Mouse (Mus musculus): ENCODE data around the gene Rbm15b. TPM values are rescaled to one million over a fixed set of nuclear protein-coding genes. Genes with fewer than 3 reads are reported as not detected.

Rbm15b gene
- 10.5 and 13.4 TPM in 2 replicates for polyA plus RNA-seq (2015; fragmentation: Nextera tagmentation; extraction: Ambion mirVana)

DNA sequence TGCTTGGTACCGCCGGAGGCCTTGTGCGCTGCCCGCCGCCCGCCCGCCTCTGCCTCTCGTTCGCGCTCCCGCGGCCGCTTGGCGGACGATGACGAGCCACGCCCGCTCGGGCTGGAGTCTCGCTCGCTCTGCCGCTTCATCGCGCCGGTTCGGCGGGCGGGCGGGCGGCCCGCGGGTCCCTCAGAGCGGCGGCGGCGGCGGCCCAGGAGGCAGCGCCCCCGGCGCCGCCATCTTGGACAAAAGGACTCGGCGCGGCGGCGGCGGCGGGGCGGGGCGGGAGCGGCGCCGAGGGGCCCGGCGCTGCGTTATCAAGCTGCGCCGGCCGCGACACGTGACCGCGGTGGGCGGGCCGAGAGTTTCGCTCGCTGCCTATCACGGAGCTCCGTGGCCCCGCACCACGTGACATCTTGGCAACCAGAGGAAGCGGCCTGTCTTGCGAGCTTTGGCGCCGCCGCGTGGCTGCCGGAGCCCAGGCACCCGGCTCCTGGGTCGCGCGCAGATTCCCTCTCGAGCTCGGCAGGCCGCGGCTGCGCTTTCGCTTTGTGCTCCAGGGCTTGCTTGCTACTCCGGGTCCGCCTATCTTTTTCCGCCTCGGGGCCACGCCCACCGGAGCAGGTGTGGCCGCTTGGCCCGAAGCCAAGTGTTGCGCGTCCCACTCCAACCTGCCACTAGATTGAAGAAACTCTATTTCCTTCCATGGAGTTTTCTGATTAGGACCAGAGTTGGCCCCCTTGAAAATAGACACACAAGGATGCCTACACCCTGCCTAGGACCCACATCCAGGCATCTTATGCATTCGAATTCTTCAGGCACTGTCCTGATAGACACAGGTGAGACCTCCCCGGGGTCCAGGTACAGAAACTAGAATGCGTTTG lies at the start of gene Rbm15b:
Gene Rbm15b, minus strand, starts transcription at position 601 of the 875 bp plus-strand sequence.
- no peaks in the 10 kb centered on the region for H3K27me3 ChIP-seq
- H3K9me3 ChIP-seq = no peaks in the 10 kb centered on the region
- H3K27ac ChIP-seq = peak within 1 kb of the TSS; percentile 89
- peak; percentile 81 for ATAC-seq (ENCODE audit: insufficient number of reproducible peaks, insufficient read depth, low FRiP score, low TSS enrichment, low read depth)
- peak within 1 kb of the TSS; percentile 92 for H3K4me3 ChIP-seq
- H3K36me3 ChIP-seq = peaks cover 58% of the 10 kb centered on the region
- H3K4me2 ChIP-seq = peak within 1 kb of the TSS; percentile 98
- 2% methylated on average over 93 of the region's 101 CpGs for WGBS
- H3K9ac ChIP-seq = peak within 1 kb of the TSS; percentile 98
- H3K4me1 ChIP-seq = peaks cover 70% of the 10 kb centered on the region

DNA sequence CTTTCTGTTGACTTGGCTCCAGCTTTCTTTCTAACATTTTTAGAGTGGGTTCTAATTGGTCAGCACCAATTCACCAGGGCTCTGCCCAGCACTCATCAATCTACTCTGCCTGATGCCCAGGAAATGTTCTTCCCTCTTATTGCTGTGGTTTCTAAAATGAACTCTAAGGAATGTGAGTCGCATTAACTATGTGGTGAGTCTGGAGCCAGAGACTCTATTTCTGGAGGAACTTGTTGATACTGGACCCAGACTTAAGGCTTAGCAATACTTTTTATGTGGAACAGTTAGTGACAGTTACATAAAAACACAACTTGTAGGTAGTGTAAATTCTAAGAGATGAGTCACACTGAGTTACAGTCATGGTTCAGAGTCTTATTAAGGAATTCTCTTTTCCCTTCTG lies 47.8 kb upstream of the Rbm15b start:
- WGBS = 85% methylated on average over 1 of the region's 1 CpGs
- no peak for ATAC-seq (ENCODE audit: insufficient number of reproducible peaks, insufficient read depth, low FRiP score, low TSS enrichment, low read depth)
- Histone ChIP-seq H3K4me2 (no peak overlapping the region), H3K36me3 (no peaks in the 10 kb centered on the region), H3K27me3 (no peaks in the 10 kb centered on the region), H3K4me1 (no peaks in the 10 kb centered on the region), H3K9me3 (no peaks in the 10 kb centered on the region), H3K27ac (no peak overlapping the region), H3K9ac (no peak overlapping the region), H3K4me3 (no peak overlapping the region)

DNA sequence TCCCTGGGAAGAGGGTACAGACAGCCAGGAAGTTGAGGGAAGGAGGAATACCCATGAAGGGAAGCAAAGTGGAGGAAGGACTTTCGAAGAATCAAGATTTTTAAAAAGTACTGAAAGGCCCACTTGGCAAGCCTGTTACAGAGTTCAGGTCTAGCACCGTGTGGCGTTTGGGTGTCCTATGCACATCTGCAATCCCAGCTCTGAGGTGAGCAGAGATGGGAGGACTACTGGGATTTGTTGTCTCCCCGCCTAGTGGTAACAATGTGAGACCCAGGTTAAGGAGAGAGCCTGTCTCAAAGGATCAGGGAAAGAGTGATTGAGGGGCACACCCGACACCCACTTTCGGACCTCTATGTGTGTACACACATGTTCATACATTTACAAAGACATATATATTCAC lies 27.6 kb upstream of the Rbm15b start:
- Histone ChIP-seq H3K9ac (no peak overlapping the region), H3K9me3 (no peaks in the 10 kb centered on the region), H3K4me1 (no peaks in the 10 kb centered on the region), H3K4me2 (no peak overlapping the region), H3K27me3 (no peaks in the 10 kb centered on the region), H3K4me3 (no peak overlapping the region), H3K27ac (no peak overlapping the region), H3K36me3 (no peaks in the 10 kb centered on the region)
- 89% methylated on average over 6 of the region's 6 CpGs for WGBS
- ATAC-seq (ENCODE audit: insufficient number of reproducible peaks, insufficient read depth, low FRiP score, low TSS enrichment, low read depth) = no peak

DNA sequence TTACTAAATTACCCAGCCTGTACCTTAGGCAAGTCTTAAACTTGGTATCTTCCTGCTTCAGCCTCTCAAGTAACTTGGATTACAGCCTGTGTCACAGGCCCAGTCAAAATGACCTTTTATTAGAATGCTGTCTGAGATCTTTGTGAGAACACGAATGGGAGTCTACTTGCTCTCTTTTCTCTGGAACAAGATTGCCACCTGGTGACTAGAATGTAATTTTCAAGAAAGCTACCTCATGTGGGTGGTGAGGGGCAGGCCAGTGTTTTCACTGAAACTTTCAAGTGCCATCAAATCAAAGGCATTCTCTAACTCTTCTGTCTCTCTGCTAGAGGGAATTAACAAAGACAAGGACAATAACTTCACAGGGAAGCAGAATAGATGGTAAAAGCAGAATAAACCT lies 26.5 kb upstream of the Rbm15b start:
- no peaks in the 10 kb centered on the region for H3K4me1 ChIP-seq
- H3K36me3 ChIP-seq = no peaks in the 10 kb centered on the region
- H3K27me3 ChIP-seq = no peaks in the 10 kb centered on the region

DNA sequence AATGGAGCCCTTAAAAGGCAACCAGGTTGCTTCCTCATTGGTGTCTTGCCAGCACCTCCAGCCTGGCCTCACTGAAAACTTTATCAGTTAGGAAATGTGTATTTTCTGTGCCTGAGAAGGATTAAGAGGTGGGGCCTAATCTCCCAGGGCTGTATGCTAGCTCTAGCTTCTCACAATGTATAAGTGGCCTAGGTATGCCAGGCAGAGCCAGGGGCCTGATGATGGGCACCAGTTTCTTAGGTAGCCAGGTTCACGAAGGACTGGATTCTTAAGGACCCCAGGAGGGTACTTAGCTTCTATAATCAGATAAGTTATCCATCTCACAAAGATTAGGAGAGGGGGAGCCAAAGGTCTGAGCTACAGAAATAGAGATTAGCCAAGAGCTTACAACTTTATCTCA lies 24.4 kb upstream of the Rbm15b start:
- H3K4me1 ChIP-seq = no peaks in the 10 kb centered on the region
- no peaks in the 10 kb centered on the region for H3K36me3 ChIP-seq
- no peaks in the 10 kb centered on the region for H3K9me3 ChIP-seq
- H3K9ac ChIP-seq = no peak overlapping the region
- 69% methylated on average over 1 of the region's 1 CpGs for WGBS
- H3K4me3 ChIP-seq = no peak overlapping the region
- ATAC-seq (ENCODE audit: insufficient number of reproducible peaks, insufficient read depth, low FRiP score, low TSS enrichment, low read depth) = no peak
- no peak overlapping the region for H3K27ac ChIP-seq
- H3K27me3 ChIP-seq = no peaks in the 10 kb centered on the region
- no peak overlapping the region for H3K4me2 ChIP-seq

More for the DNA sequence above, 26.5 kb upstream of the Rbm15b start:
- no peak overlapping the region for H3K4me2 ChIP-seq
- no peak for ATAC-seq (ENCODE audit: insufficient number of reproducible peaks, insufficient read depth, low FRiP score, low TSS enrichment, low read depth)
- H3K9ac ChIP-seq = no peak overlapping the region
- WGBS = 15% methylated on average over 1 of the region's 1 CpGs
- H3K27ac ChIP-seq = no peak overlapping the region
- no peaks in the 10 kb centered on the region for H3K9me3 ChIP-seq
- H3K4me3 ChIP-seq = no peak overlapping the region

DNA sequence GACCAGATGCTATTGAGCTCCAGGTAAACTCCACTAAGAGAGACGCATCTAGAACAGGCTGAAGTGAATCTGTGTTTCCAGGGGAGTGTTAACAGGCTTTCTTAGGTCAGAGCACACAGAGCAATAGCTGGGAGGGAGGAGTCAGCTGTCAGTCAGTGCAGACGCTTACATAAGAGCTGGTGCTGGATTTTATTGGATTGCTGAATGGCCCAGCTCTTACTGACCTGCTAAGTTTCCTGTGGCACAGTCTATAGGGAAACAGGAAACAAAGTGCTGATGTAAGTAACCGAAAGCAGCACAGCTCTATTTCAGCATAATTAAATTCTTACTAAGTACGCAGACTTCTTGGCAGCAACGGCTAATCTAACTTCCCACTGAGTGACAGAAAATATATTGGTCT lies 21.5 kb upstream of the Rbm15b start:
- no peak for ATAC-seq (ENCODE audit: insufficient number of reproducible peaks, insufficient read depth, low FRiP score, low TSS enrichment, low read depth)
- no peak overlapping the region for H3K4me3 ChIP-seq
- H3K4me2 ChIP-seq = no peak overlapping the region
- no peaks in the 10 kb centered on the region for H3K4me1 ChIP-seq
- no peaks in the 10 kb centered on the region for H3K36me3 ChIP-seq
- no peak overlapping the region for H3K9ac ChIP-seq
- H3K27ac ChIP-seq = no peak overlapping the region
- H3K27me3 ChIP-seq = no peaks in the 10 kb centered on the region
- 26% methylated on average over 5 of the region's 5 CpGs for WGBS
- no peaks in the 10 kb centered on the region for H3K9me3 ChIP-seq

DNA sequence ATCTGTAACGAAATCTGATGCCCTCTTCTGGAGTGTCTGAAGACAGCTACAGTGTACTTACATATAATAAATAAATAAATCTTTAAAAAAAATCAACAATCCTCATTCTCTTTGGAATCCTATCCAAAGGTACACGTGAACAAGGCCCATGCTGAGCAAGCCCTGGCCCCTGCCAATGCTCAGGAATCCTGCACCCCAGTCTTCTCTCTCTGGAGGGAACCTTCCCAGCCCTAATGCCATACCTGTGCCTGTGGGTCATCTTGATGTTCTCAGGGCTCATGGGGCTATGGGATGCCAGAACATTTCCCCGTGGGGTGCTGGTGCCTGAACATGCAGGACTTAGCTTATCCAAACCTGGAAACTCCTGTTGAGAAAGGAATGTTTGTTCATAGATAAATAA lies 20.9 kb upstream of the Rbm15b start:
- Histone ChIP-seq H3K4me3 (no peak overlapping the region), H3K9me3 (no peaks in the 10 kb centered on the region), H3K27me3 (no peaks in the 10 kb centered on the region), H3K27ac (no peak overlapping the region), H3K36me3 (no peaks in the 10 kb centered on the region), H3K9ac (no peak overlapping the region), H3K4me2 (no peak overlapping the region), H3K4me1 (no peaks in the 10 kb centered on the region)
- WGBS = 72% methylated on average over 3 of the region's 3 CpGs
- no peak for ATAC-seq (ENCODE audit: insufficient number of reproducible peaks, insufficient read depth, low FRiP score, low TSS enrichment, low read depth)

DNA sequence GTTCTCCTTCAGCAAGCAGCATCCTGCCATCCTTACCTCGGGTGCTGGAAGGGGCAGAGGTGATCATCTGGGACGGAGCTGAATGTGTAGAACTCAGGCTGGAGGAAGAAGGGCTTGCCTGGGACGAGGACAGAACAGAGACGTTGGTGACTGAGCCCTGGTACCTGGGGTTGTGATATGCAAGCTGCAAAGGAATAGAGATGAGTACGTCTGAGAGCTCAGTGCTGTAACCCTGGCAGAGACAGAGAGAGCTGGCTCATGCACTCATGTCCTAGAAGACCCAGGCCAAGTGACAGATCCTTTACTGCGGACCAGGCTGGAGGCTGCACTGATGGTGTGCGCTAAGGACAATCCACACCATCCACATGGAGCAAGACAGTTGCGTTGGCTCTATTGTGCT lies 19.4 kb upstream of the Rbm15b start:
- H3K4me1 ChIP-seq = no peaks in the 10 kb centered on the region
- 82% methylated on average over 8 of the region's 8 CpGs for WGBS
- no peak overlapping the region for H3K27ac ChIP-seq
- no peaks in the 10 kb centered on the region for H3K9me3 ChIP-seq
- H3K27me3 ChIP-seq = no peaks in the 10 kb centered on the region
- ATAC-seq (ENCODE audit: insufficient number of reproducible peaks, insufficient read depth, low FRiP score, low TSS enrichment, low read depth) = no peak
- no peak overlapping the region for H3K4me3 ChIP-seq
- H3K9ac ChIP-seq = no peak overlapping the region
- no peaks in the 10 kb centered on the region for H3K36me3 ChIP-seq
- no peak overlapping the region for H3K4me2 ChIP-seq

DNA sequence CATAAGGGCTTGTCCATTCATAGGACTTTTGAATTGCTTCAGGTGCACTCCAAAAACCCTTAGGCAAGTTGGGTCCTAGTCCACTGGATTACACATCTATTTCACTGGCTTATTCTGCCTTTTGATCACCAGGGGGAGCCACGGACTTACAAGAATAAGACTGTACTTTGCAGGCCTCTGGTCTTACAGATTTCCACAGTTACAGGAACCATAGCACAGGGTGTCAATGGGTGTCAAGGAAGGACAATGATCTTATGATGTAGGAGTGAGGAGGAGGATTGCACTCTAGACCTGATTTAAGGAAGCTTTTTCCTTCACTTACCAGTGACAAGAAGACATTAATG lies 16.5 kb upstream of the Rbm15b start:
- Histone ChIP-seq H3K9ac (no peak overlapping the region), H3K27ac (no peak overlapping the region), H3K4me2 (no peak overlapping the region), H3K27me3 (no peaks in the 10 kb centered on the region), H3K4me1 (no peaks in the 10 kb centered on the region), H3K4me3 (no peak overlapping the region), H3K36me3 (no peaks in the 10 kb centered on the region), H3K9me3 (no peaks in the 10 kb centered on the region)
- WGBS = 5% methylated on average over 1 of the region's 1 CpGs
- no peak for ATAC-seq (ENCODE audit: insufficient number of reproducible peaks, insufficient read depth, low FRiP score, low TSS enrichment, low read depth)

DNA sequence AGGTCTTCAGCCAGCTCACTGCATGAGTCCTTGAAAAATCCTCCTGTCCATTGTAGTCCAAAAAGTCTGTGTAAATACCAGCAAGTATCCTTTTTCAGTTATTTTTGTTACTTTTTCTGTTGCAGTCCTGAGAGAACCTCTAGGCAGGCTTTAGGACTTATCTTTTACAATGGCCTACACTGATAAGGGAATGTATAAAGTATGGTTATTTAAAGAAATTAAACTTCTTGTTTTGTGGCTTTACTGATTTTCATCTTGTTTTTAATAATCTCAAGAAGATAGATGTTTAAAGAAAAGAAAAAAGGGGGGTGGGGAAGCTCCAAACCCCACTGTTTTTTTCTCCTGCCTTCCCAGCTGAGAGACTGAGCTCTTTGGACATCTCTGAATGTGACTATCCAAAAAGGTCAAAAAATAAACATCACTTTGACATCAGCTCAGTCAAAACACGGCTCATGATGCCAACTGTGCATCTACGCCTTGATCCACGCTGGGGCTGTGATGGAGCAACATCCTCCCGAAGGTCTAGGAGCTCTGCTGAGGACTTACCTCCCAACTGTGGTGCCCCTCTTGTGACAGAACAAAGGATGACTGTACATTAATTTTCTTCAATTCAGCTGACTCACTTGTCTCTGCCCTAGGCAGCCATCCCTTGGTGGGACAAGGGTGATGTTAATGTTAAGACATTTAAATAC lies 16.0 kb upstream of the Rbm15b start:
- no peaks in the 10 kb centered on the region for H3K36me3 ChIP-seq
- no peak overlapping the region for H3K27ac ChIP-seq
- H3K9ac ChIP-seq = no peak overlapping the region
- no peaks in the 10 kb centered on the region for H3K27me3 ChIP-seq
- 75% methylated on average over 4 of the region's 4 CpGs for WGBS
- no peaks in the 10 kb centered on the region for H3K9me3 ChIP-seq
- H3K4me1 ChIP-seq = no peaks in the 10 kb centered on the region
- no peak overlapping the region for H3K4me3 ChIP-seq
- H3K4me2 ChIP-seq = no peak overlapping the region
- ATAC-seq (ENCODE audit: insufficient number of reproducible peaks, insufficient read depth, low FRiP score, low TSS enrichment, low read depth) = no peak

DNA sequence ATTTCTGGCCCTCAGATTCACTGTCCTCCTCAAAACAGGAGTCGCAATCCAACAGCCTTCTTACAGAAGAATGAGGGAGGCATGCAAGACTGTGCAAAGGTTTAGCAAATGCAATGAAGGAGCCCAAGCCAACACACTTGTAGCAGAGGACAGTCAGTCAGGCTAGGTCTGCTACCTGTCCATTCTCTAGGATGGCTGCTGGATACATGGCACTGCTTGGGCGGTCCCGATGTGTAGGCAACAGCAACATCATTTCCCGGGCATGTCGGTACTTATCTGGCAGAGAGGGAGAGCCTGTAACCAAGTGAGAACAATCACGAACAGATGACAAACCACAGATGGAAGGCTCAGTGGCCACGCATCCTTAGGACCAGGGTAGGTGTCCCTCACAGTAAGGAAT lies 14.4 kb upstream of the Rbm15b start:
- 86% methylated on average over 7 of the region's 7 CpGs for WGBS
- no peak for ATAC-seq (ENCODE audit: insufficient number of reproducible peaks, insufficient read depth, low FRiP score, low TSS enrichment, low read depth)

DNA sequence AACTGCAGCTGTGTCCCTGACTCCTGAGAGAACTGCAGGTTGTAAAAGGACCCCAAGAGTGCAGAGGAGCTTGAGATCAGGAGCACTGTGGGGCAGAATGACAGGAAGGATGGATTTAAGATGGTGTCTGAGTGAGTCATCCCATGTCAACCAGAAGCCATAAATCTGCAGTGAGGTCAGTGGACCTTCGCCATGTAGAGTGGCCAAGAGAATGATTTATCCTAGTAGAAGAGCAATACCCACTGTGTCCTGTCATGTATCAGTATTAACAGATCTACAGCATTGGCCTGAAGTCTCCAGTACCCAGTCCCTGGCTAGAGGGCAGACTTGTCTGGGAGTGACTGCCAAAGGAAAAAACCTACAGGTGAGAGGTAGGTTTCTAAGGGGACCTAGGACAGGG lies 11.7 kb upstream of the Rbm15b start:
- H3K27me3 ChIP-seq = no peaks in the 10 kb centered on the region
- no peak overlapping the region for H3K4me3 ChIP-seq
- no peak overlapping the region for H3K4me2 ChIP-seq
- H3K27ac ChIP-seq = no peak overlapping the region
- H3K4me1 ChIP-seq = no peaks in the 10 kb centered on the region
- no peaks in the 10 kb centered on the region for H3K9me3 ChIP-seq
- 97% methylated on average over 1 of the region's 1 CpGs for WGBS
- no peaks in the 10 kb centered on the region for H3K36me3 ChIP-seq
- no peak for ATAC-seq (ENCODE audit: insufficient number of reproducible peaks, insufficient read depth, low FRiP score, low TSS enrichment, low read depth)
- no peak overlapping the region for H3K9ac ChIP-seq

More for the DNA sequence above, 14.4 kb upstream of the Rbm15b start:
- no peak overlapping the region for H3K9ac ChIP-seq
- no peak overlapping the region for H3K27ac ChIP-seq
- no peak overlapping the region for H3K4me2 ChIP-seq
- no peaks in the 10 kb centered on the region for H3K27me3 ChIP-seq
- H3K36me3 ChIP-seq = no peaks in the 10 kb centered on the region
- no peak overlapping the region for H3K4me3 ChIP-seq
- no peaks in the 10 kb centered on the region for H3K9me3 ChIP-seq
- H3K4me1 ChIP-seq = no peaks in the 10 kb centered on the region

All from embryonic facial prominence, embryonic 13.5 days (tissue).